Mouse (Mus musculus) ovary, adult 18-20 months (tissue): ENCODE measurements around the gene Dedd.
"Not testable (repeated sequence)": the region's sequence is repeated elsewhere in the genome, so short reads cannot be mapped to it uniquely, and the experiment has no call there.

ENCODE experiments used
- DNase-seq: peaks from one replicate; pipeline ENCODE4 v3.0.0; 2022; ENCODE audit warnings: low spot score, mixed read lengths

The Dedd gene

GRCm38 (mm10) chr1:171328839-171329432 is at the start of gene Dedd:
Gene Dedd (plus strand): TSS chr1:171329145.
- peak; percentile 94 for DNase-seq

- no peak for DNase-seq
These were observed 49.2 kb upstream of the Dedd start for GRCm38 (mm10) chr1:171279721-171280120.

GRCm38 (mm10) chr1:171280250-171280915 is 48.6 kb upstream of the Dedd start:
- no peak for DNase-seq

- peak; percentile 92 for DNase-seq
These were observed 47.9 kb upstream of the Dedd start, which contains the start of gene Ppox for GRCm38 (mm10) chr1:171280916-171281527. Gene Ppox (minus strand): TSS chr1:171281186.

GRCm38 (mm10) chr1:171281528-171281923 is 47.4 kb upstream of the Dedd start:
- DNase-seq = peak; percentile 60

- no peak for DNase-seq
These were observed 46.7 kb upstream of the Dedd start for GRCm38 (mm10) chr1:171282086-171282805.

- DNase-seq = no peak
These were observed 45.5 kb upstream of the Dedd start for GRCm38 (mm10) chr1:171283188-171284160.

- no peak for DNase-seq
These were observed 44.5 kb upstream of the Dedd start for GRCm38 (mm10) chr1:171284491-171284890.

- no peak for DNase-seq
These were observed 43.7 kb upstream of the Dedd start for GRCm38 (mm10) chr1:171285096-171285892.

GRCm38 (mm10) chr1:171286517-171286916 is 42.4 kb upstream of the Dedd start:
- no peak for DNase-seq

GRCm38 (mm10) chr1:171287136-171288081 is 41.5 kb upstream of the Dedd start, which contains the start of gene Usp21:
Gene Usp21 (minus strand): TSS chr1:171287991.
- DNase-seq = peak; percentile 91

GRCm38 (mm10) chr1:171288328-171288727 is 40.6 kb upstream of the Dedd start:
- no peak for DNase-seq

- no peak for DNase-seq
These were observed 35.6 kb upstream of the Dedd start for GRCm38 (mm10) chr1:171293351-171293750.

GRCm38 (mm10) chr1:171293906-171294297 is 35.0 kb upstream of the Dedd start:
- no peak for DNase-seq

- DNase-seq = peak; percentile 75
These were observed 34.5 kb upstream of the Dedd start, which contains the start of gene Ufc1 for GRCm38 (mm10) chr1:171294298-171295062. Gene Ufc1 (minus strand): TSS chr1:171295024.

GRCm38 (mm10) chr1:171295063-171295402 is 33.9 kb upstream of the Dedd start:
- DNase-seq = no peak

GRCm38 (mm10) chr1:171298226-171298625 is 30.7 kb upstream of the Dedd start:
- no peak for DNase-seq

- DNase-seq = not testable (repeated sequence)
These were observed 22.8 kb upstream of the Dedd start for GRCm38 (mm10) chr1:171306157-171306556.

- DNase-seq = no peak
These were observed 19.6 kb upstream of the Dedd start for GRCm38 (mm10) chr1:171309321-171309720.
